19 mouse cellular contexts compared by ENCODE assay signal in genomic region chr16:15339051-15339450, GRCm38 (mm10). TPM values are rescaled to one million over a fixed set of nuclear protein-coding genes. Genes with fewer than 3 reads are reported as not detected.
DNase-seq lines count a peak whose midpoint lies in the region; ATAC-seq and TF ChIP-seq lines count a peak whose summit lies in the region.
"Had no signal": no experiment of that assay in that cellular context is flagged by ENCODE, and none has a peak within 500 bp of the region (broad histone marks: within the 10 kb centered on the region; RNA-seq: fewer than 3 reads in every experiment).

No protein-coding gene starts in this region.

- no peaks in the 10 kb centered on the region for H3K36me3 ChIP-seq in embryonic facial prominence, embryonic 14.5 days (ENCODE audit: control insufficient read depth, insufficient read depth, low read length)
- no peaks in the 10 kb centered on the region for H3K36me3 ChIP-seq in embryonic facial prominence, embryonic 10.5 days (replicated peaks)
- H3K36me3 ChIP-seq in lung, embryonic 14.5 days (ENCODE audit: insufficient read depth), result no peaks in the 10 kb centered on the region
- H3K36me3 ChIP-seq: embryonic facial prominence, embryonic 12.5 days; lung, embryonic 15.5 days; midbrain, embryonic 12.5 days had no signal

- no peak overlapping the region for H3K4me2 ChIP-seq in embryonic facial prominence, embryonic 14.5 days (ENCODE audit: low read depth, low read length)
- no peak overlapping the region for H3K4me2 ChIP-seq in lung, embryonic 14.5 days
- H3K4me2 ChIP-seq: embryonic facial prominence, embryonic 12.5 days; lung, embryonic 15.5 days; midbrain, embryonic 12.5 days had no signal

- TF ChIP-seq CTCF in lung, embryonic 14.5 days (IDR thresholded peaks at IDR 0.05; ENCODE audit: low read depth), result no peak

- H3K4me3 ChIP-seq in embryonic facial prominence, embryonic 14.5 days (ENCODE audit: low read depth, low read length), result no peak overlapping the region
- no peak overlapping the region for H3K4me3 ChIP-seq in embryonic facial prominence, embryonic 10.5 days
- H3K4me3 ChIP-seq in lung, embryonic 14.5 days (ENCODE audit: low read depth, low read length), result no peak overlapping the region
- H3K4me3 ChIP-seq: embryonic facial prominence, embryonic 12.5 days; heart, adult 2 months; lung, embryonic 15.5 days; midbrain, embryonic 12.5 days had no signal

- no peak for ATAC-seq in embryonic facial prominence, embryonic 14.5 days (ENCODE audit: low read depth)
- ATAC-seq in lung, embryonic 14.5 days (ENCODE audit: insufficient read depth), result no peak
- ATAC-seq: inflammation-experienced regulatory T-cells, adult 6 months had no signal

- H3K27me3 ChIP-seq in embryonic facial prominence, embryonic 14.5 days (replicated peaks; ENCODE audit: control insufficient read depth, insufficient read depth, low read length), result no peaks in the 10 kb centered on the region
- H3K27me3 ChIP-seq in embryonic facial prominence, embryonic 10.5 days (replicated peaks; ENCODE audit: low read depth, poor library complexity, severe bottlenecking), result no peaks in the 10 kb centered on the region
- no peaks in the 10 kb centered on the region for H3K27me3 ChIP-seq in lung, embryonic 14.5 days (ENCODE audit: insufficient read depth, low read length)
- H3K27me3 ChIP-seq: embryonic facial prominence, embryonic 12.5 days; lung, embryonic 15.5 days; midbrain, embryonic 12.5 days had no signal

- H3K9me3 ChIP-seq in embryonic facial prominence, embryonic 14.5 days (ENCODE audit: control insufficient read depth, low read length), result no peaks in the 10 kb centered on the region
- H3K9me3 ChIP-seq in embryonic facial prominence, embryonic 10.5 days, result no peaks in the 10 kb centered on the region
- H3K9me3 ChIP-seq in lung, embryonic 14.5 days (ENCODE audit: low read depth, low read length), result no peaks in the 10 kb centered on the region
- H3K9me3 ChIP-seq: embryonic facial prominence, embryonic 12.5 days; lung, embryonic 15.5 days; midbrain, embryonic 12.5 days had no signal

- 74% methylated on average over 4 of the region's 4 CpGs for WGBS in embryonic facial prominence, embryonic 14.5 days
- 86% methylated on average over 4 of the region's 4 CpGs for WGBS in embryonic facial prominence, embryonic 10.5 days
- 70% methylated on average over 4 of the region's 4 CpGs for WGBS in lung, embryonic 14.5 days

- H3K9ac ChIP-seq in embryonic facial prominence, embryonic 14.5 days (ENCODE audit: low read depth, low read length), result no peak overlapping the region
- no peak overlapping the region for H3K9ac ChIP-seq in lung, embryonic 14.5 days
- H3K9ac ChIP-seq: embryonic facial prominence, embryonic 12.5 days; lung, embryonic 15.5 days; midbrain, embryonic 12.5 days had no signal

- no peaks in the 10 kb centered on the region for H3K4me1 ChIP-seq in embryonic facial prominence, embryonic 14.5 days (ENCODE audit: control insufficient read depth, insufficient read depth, low read length)
- no peaks in the 10 kb centered on the region for H3K4me1 ChIP-seq in embryonic facial prominence, embryonic 10.5 days
- H3K4me1 ChIP-seq in lung, embryonic 14.5 days (ENCODE audit: insufficient read depth), result no peaks in the 10 kb centered on the region
- H3K4me1 ChIP-seq: embryonic facial prominence, embryonic 12.5 days; midbrain, embryonic 12.5 days had no signal

- DNase-seq in embryonic facial prominence, embryonic 14.5 days (ENCODE audit: low spot score), result peak; percentile 17
- no peak for DNase-seq in embryonic facial prominence, embryonic 10.5 days (ENCODE audit: low spot score)
- peak; percentile 4 to 8 for DNase-seq in kidney, adult 8-10 months
- no peak for DNase-seq in kidney, adult 18-20 months
- peak; percentile 19 for DNase-seq in 3T3-L1 (ENCODE audit: low read depth, low spot score)
- DNase-seq in lung, embryonic 14.5 days, result peak; percentile 37
- DNase-seq in thymus, postnatal 4 days, result no peak
- DNase-seq in layer of hippocampus, postnatal 36 days, result no peak
- DNase-seq: B cell, adult 2 months; cerebellum, adult 9-10 months; heart, adult 2 months had no signal

- no peak overlapping the region for H3K27ac ChIP-seq in embryonic facial prominence, embryonic 14.5 days (replicated peaks; ENCODE audit: low read depth, low read length)
- H3K27ac ChIP-seq in embryonic facial prominence, embryonic 10.5 days (replicated peaks), result no peak overlapping the region
- H3K27ac ChIP-seq in lung, embryonic 14.5 days (ENCODE audit: low read depth), result no peak overlapping the region
- H3K27ac ChIP-seq: embryonic facial prominence, embryonic 12.5 days; heart, adult 2 months; lung, embryonic 15.5 days; midbrain, embryonic 12.5 days had no signal

RNA-seq across cellular contexts. Expression of gene Gm21897, which starts 21.8 kb away (rescaled TPM):
- polyA plus RNA-seq in embryonic facial prominence, embryonic 14.5 days (2014; fragmentation: Nextera tagmentation; extraction: Ambion mirVana), result not detected in 2 replicates
- not detected in 2 replicates for polyA plus RNA-seq in embryonic facial prominence, embryonic 10.5 days (2016; fragmentation: Nextera tagmentation; extraction: Ambion mirVana)
- not detected in 2 replicates for polyA plus RNA-seq in lung, embryonic 14.5 days (2014; fragmentation: Nextera tagmentation; extraction: Ambion mirVana)
- not detected for total RNA-seq in layer of hippocampus, postnatal 36 days (2021)
- total RNA-seq: heart, adult 2 months; heart, postnatal 25 days; layer of hippocampus, postnatal 25 days had no signal
- polyA plus RNA-seq: embryonic facial prominence, embryonic 12.5 days; heart, adult 2 months; inflammation-experienced regulatory T-cells, adult 6 months; limb, embryonic 14.5 days; lung, embryonic 15.5 days; midbrain, embryonic 12.5 days; neural tube, embryonic 14.5 days had no signal

Comparison
In these comparisons a context has a peak if more than half of its experiments do, and no peak if none do; other contexts are left out.
1. DNase-seq: peak in embryonic facial prominence, embryonic 14.5 days (single experiment), kidney, adult 8-10 months (2 of 2), 3T3-L1 (single experiment) and lung, embryonic 14.5 days (single experiment); none in embryonic facial prominence, embryonic 10.5 days (single experiment), kidney, adult 18-20 months (single experiment), thymus, postnatal 4 days (single experiment) and layer of hippocampus, postnatal 36 days (0 of 2).